Mouse (Mus musculus) myocyte (in vitro differentiated cells): ENCODE measurements around the gene Sox5. TPM values are rescaled to one million over a fixed set of nuclear protein-coding genes. Genes with fewer than 3 reads are reported as not detected.

Experiments
- H3K27me3 ChIP-seq: one replicate; pipeline ENCODE4 v1.6.1; 2011; ENCODE audit not compliant: control insufficient read depth, insufficient read depth, insufficient read length
- H3K36me3 ChIP-seq: one replicate; pipeline ENCODE4 v1.6.1; 2011; ENCODE audit not compliant: control insufficient read depth, insufficient read depth
- H3K4me2 ChIP-seq: one replicate; pipeline ENCODE4 v1.6.1; 2011; ENCODE audit warnings: low read depth, control low read depth
- H3K4me3 ChIP-seq: one replicate; pipeline ENCODE4 v1.5.1; 2011; ENCODE audit warnings: mild to moderate bottlenecking, control low read depth, moderate library complexity
- H3K79me2 ChIP-seq: one replicate; pipeline ENCODE4 v1.6.1; 2011; ENCODE audit not compliant: control insufficient read depth, insufficient read depth
- H3ac ChIP-seq: one replicate; pipeline ENCODE4 v1.6.1; 2011; ENCODE audit not compliant: control insufficient read depth, insufficient read length
- CEBPB ChIP-seq: IDR thresholded peaks from 2 replicates; pipeline ENCODE4 v1.6.1; 2011; ENCODE audit warnings: mild to moderate bottlenecking, moderate library complexity; ENCODE audit not compliant: poor library complexity, insufficient read depth, severe bottlenecking
- E2F4 ChIP-seq: IDR thresholded peaks from one replicate; pipeline ENCODE4 v1.6.1; 2011; ENCODE audit warnings: mild to moderate bottlenecking, control low read depth, moderate library complexity; ENCODE audit not compliant: insufficient read depth
- MAX ChIP-seq: IDR thresholded peaks from one replicate; pipeline ENCODE4 v1.6.1; 2011; ENCODE audit warnings: low read depth, mild to moderate bottlenecking, control low read depth
- MYOD1 ChIP-seq, 3 experiments: IDR thresholded peaks; one replicate each; pipeline ENCODE4 v1.6.1; 2011; ENCODE audit warnings: control low read depth in 2 of 3, low read depth in 2 of 3, mild to moderate bottlenecking in 2 of 3, moderate library complexity in 1 of 3; ENCODE audit not compliant: insufficient read length in 2 of 3, control insufficient read depth in 1 of 3
- MYOG ChIP-seq, 3 experiments: IDR thresholded peaks; one replicate each; pipeline ENCODE4 v1.6.1; 2011; ENCODE audit warnings: control low read depth in 2 of 3, low read depth in 2 of 3, mild to moderate bottlenecking in 2 of 3; ENCODE audit not compliant: insufficient read length in 2 of 3, control insufficient read depth in 1 of 3, insufficient read depth in 1 of 3
- POLR2A ChIP-seq: IDR thresholded peaks from one replicate; pipeline ENCODE4 v1.6.1; 2011; ENCODE audit warnings: low read depth, mild to moderate bottlenecking, control low read depth, moderate library complexity; ENCODE audit not compliant: insufficient read length
- POLR2AphosphoS2 ChIP-seq: IDR thresholded peaks from one replicate; pipeline ENCODE4 v1.6.1; 2011; ENCODE audit warnings: low read depth, control low read depth; ENCODE audit not compliant: insufficient read length
- REST ChIP-seq: IDR thresholded peaks from one replicate; pipeline ENCODE4 v1.6.1; 2011; ENCODE audit warnings: mild to moderate bottlenecking, control low read depth, moderate library complexity; ENCODE audit not compliant: insufficient read depth, insufficient read length
- SRF ChIP-seq: IDR thresholded peaks from one replicate; pipeline ENCODE4 v1.6.1; 2011; ENCODE audit warnings: low read depth; ENCODE audit not compliant: control insufficient read depth, insufficient read length
- TCF12 ChIP-seq: IDR thresholded peaks from one replicate; pipeline ENCODE4 v1.6.1; 2011; ENCODE audit warnings: mild to moderate bottlenecking, control low read depth; ENCODE audit not compliant: poor library complexity, insufficient read depth, severe bottlenecking
- TCF3 ChIP-seq: IDR thresholded peaks from one replicate; pipeline ENCODE4 v1.6.1; 2011; ENCODE audit warnings: low read depth, control low read depth; ENCODE audit not compliant: insufficient read length
- USF1 ChIP-seq: IDR thresholded peaks from one replicate; pipeline ENCODE4 v1.6.1; 2011; ENCODE audit warnings: low read depth, mild to moderate bottlenecking, control low read depth, moderate library complexity
- polyA plus RNA-seq: library from polyadenylated mRNA; unstranded; fragments of >200 nt; fragmentation: generic; extraction: Trizol; gene quantifications from one replicate; pipeline ENCODE4 v1.2.1, GENCODE M21; 2012; ENCODE audit warnings: missing spikeins

Gene Sox5
- polyA plus RNA-seq, 1 experiment: 0.50 TPM

GRCm38 (mm10) chr6:143915686-143916085 is 866.1 kb downstream of the Sox5 start:
- no peak for TF ChIP-seq CEBPB
- no peak for TF ChIP-seq TCF12
- no peak for TF ChIP-seq POLR2AphosphoS2
- no peak for TF ChIP-seq USF1
- TF ChIP-seq E2F4: no peak
- TF ChIP-seq TCF3: no peak
- TF ChIP-seq REST: no peak
- peak in 1 of 3 experiments; percentile 72 for TF ChIP-seq MYOD1 (IDR thresholded peaks at IDR 0.05; ENCODE audit: control insufficient read depth in 1 of 3, insufficient read length in 2 of 3, low read depth in 2 of 3)
- Histone ChIP-seq H3K79me2 (no peaks in the 10 kb centered on the region), H3ac (no peak overlapping the region), H3K4me3 (no peak overlapping the region), H3K27me3 (no peaks in the 10 kb centered on the region), H3K4me2 (peak overlapping the region; percentile 79), H3K36me3 (no peaks in the 10 kb centered on the region)

GRCm38 (mm10) chr6:143912316-143912715 is 869.5 kb downstream of the Sox5 start:
- Histone ChIP-seq H3K4me3 (no peak overlapping the region), H3K27me3 (no peaks in the 10 kb centered on the region), H3K79me2 (no peaks in the 10 kb centered on the region), H3ac (no peak overlapping the region), H3K36me3 (no peaks in the 10 kb centered on the region), H3K4me2 (no peak overlapping the region)
- TF ChIP-seq E2F4: no peak
- no peak for TF ChIP-seq POLR2A
- TF ChIP-seq CEBPB: no peak
- TF ChIP-seq SRF: no peak
- TF ChIP-seq MYOG (IDR thresholded peaks at IDR 0.05; ENCODE audit: control insufficient read depth in 1 of 3, insufficient read depth in 1 of 3, insufficient read length in 2 of 3, low read depth in 2 of 3): no peak
- no peak for TF ChIP-seq TCF3
- TF ChIP-seq MAX: no peak
- TF ChIP-seq REST: no peak
- no peak for TF ChIP-seq MYOD1 (IDR thresholded peaks at IDR 0.05; ENCODE audit: control insufficient read depth in 1 of 3, insufficient read length in 2 of 3, low read depth in 2 of 3)
- TF ChIP-seq USF1: no peak
- no peak for TF ChIP-seq TCF12
- no peak for TF ChIP-seq POLR2AphosphoS2

- no peak overlapping the region for H3K4me3 ChIP-seq
- TF ChIP-seq TCF3 (no peak), POLR2A (no peak), MYOG (IDR thresholded peaks at IDR 0.05; ENCODE audit: control insufficient read depth in 1 of 3, insufficient read depth in 1 of 3, insufficient read length in 2 of 3, low read depth in 2 of 3) (no peak), E2F4 (no peak), MAX (no peak), REST (no peak)
- no peaks in the 10 kb centered on the region for H3K79me2 ChIP-seq
- H3ac ChIP-seq: no peak overlapping the region
- no peaks in the 10 kb centered on the region for H3K36me3 ChIP-seq
- H3K27me3 ChIP-seq: no peaks in the 10 kb centered on the region
- no peak overlapping the region for H3K4me2 ChIP-seq
Measured at GRCm38 (mm10) chr6:143904693-143905031, 877.1 kb downstream of the Sox5 start.

GRCm38 (mm10) chr6:143903981-143904692 is 877.6 kb downstream of the Sox5 start:
- Histone ChIP-seq H3K4me3 (no peak overlapping the region), H3K36me3 (no peaks in the 10 kb centered on the region), H3ac (no peak overlapping the region), H3K27me3 (no peaks in the 10 kb centered on the region), H3K4me2 (no peak overlapping the region), H3K79me2 (no peaks in the 10 kb centered on the region)
- TF ChIP-seq SRF: no peak
- no peak for TF ChIP-seq REST
- TF ChIP-seq TCF3: no peak
- no peak for TF ChIP-seq CEBPB
- no peak for TF ChIP-seq POLR2AphosphoS2
- TF ChIP-seq POLR2A: no peak
- no peak for TF ChIP-seq TCF12
- no peak for TF ChIP-seq E2F4
- TF ChIP-seq MYOG (IDR thresholded peaks at IDR 0.05; ENCODE audit: control insufficient read depth in 1 of 3, insufficient read depth in 1 of 3, insufficient read length in 2 of 3, low read depth in 2 of 3): no peak
- TF ChIP-seq USF1: no peak
- no peak for TF ChIP-seq MYOD1 (IDR thresholded peaks at IDR 0.05; ENCODE audit: control insufficient read depth in 1 of 3, insufficient read length in 2 of 3, low read depth in 2 of 3)
- no peak for TF ChIP-seq MAX

GRCm38 (mm10) chr6:143900871-143901270 is 880.9 kb downstream of the Sox5 start:
- TF ChIP-seq REST (no peak), POLR2AphosphoS2 (no peak), E2F4 (no peak), CEBPB (no peak), TCF12 (no peak), USF1 (no peak), MAX (no peak), TCF3 (no peak), SRF (no peak), POLR2A (no peak), MYOG (IDR thresholded peaks at IDR 0.05; ENCODE audit: control insufficient read depth in 1 of 3, insufficient read depth in 1 of 3, insufficient read length in 2 of 3, low read depth in 2 of 3) (no peak), MYOD1 (IDR thresholded peaks at IDR 0.05; ENCODE audit: control insufficient read depth in 1 of 3, insufficient read length in 2 of 3, low read depth in 2 of 3) (no peak)
- Histone ChIP-seq H3K4me3 (no peak overlapping the region), H3K27me3 (no peaks in the 10 kb centered on the region), H3K79me2 (no peaks in the 10 kb centered on the region), H3K4me2 (no peak overlapping the region), H3ac (no peak overlapping the region), H3K36me3 (no peaks in the 10 kb centered on the region)
